Mouse (Mus musculus) kidney, postnatal 36 days (tissue): ENCODE results near the gene Rpl4.
A peak's percentile ranks its signal among the peaks of the same experiment; 100 is the strongest.
"Not testable (repeated sequence)": the region's sequence is repeated elsewhere in the genome, so short reads cannot be mapped to it uniquely, and the experiment has no call there.

Experiments used
- DNase-seq, 2 experiments: peaks; one replicate each; pipeline ENCODE4 v3.0.0; 2021 to 2022; ENCODE audit warnings: mixed read lengths in 2 of 2

Gene Rpl4

GRCm38 (mm10) chr9:64198068-64198762 lies 25.0 kb downstream of the Rpl4 start:
- no peak for DNase-seq

- not testable (repeated sequence) for DNase-seq
These were observed 25.7 kb downstream of the Rpl4 start for GRCm38 (mm10) chr9:64198763-64199418.

- peak; percentile 47 to 52 for DNase-seq
These were observed 26.7 kb downstream of the Rpl4 start for GRCm38 (mm10) chr9:64199897-64200296.

- DNase-seq: no peak
These were observed 29.2 kb downstream of the Rpl4 start for GRCm38 (mm10) chr9:64202331-64202730.

GRCm38 (mm10) chr9:64202866-64203265 lies 29.7 kb downstream of the Rpl4 start:
- DNase-seq: no peak

- peak; percentile 33 to 40 for DNase-seq
These were observed 34.4 kb downstream of the Rpl4 start for GRCm38 (mm10) chr9:64207509-64208084.

GRCm38 (mm10) chr9:64214452-64214851 lies 41.3 kb downstream of the Rpl4 start:
- DNase-seq: no peak

GRCm38 (mm10) chr9:64216090-64216489 lies 42.9 kb downstream of the Rpl4 start:
- no peak for DNase-seq

- no peak for DNase-seq
These were observed 43.5 kb downstream of the Rpl4 start for GRCm38 (mm10) chr9:64216641-64217040.

- DNase-seq: no peak
These were observed 44.7 kb downstream of the Rpl4 start for GRCm38 (mm10) chr9:64217887-64218286.

GRCm38 (mm10) chr9:64219305-64219704 lies 46.1 kb downstream of the Rpl4 start:
- no peak for DNase-seq

GRCm38 (mm10) chr9:64219772-64220420 lies 46.7 kb downstream of the Rpl4 start:
- no peak for DNase-seq

- DNase-seq: no peak
These were observed 47.4 kb downstream of the Rpl4 start for GRCm38 (mm10) chr9:64220603-64221002.

- no peak for DNase-seq
These were observed 48.3 kb downstream of the Rpl4 start for GRCm38 (mm10) chr9:64221480-64221879.

- DNase-seq: no peak
These were observed 48.9 kb downstream of the Rpl4 start for GRCm38 (mm10) chr9:64222098-64222497.

- no peak for DNase-seq
These were observed 52.6 kb downstream of the Rpl4 start for GRCm38 (mm10) chr9:64225805-64226204.

GRCm38 (mm10) chr9:64227736-64228135 lies 54.6 kb downstream of the Rpl4 start:
- peak in 1 of 2 experiments; percentile 19 for DNase-seq
